15 mouse cellular contexts compared by ENCODE assay signal in genomic region chr10:25000231-25001222, GRCm38 (mm10).
DNase-seq lines count a peak whose midpoint lies in the region; ATAC-seq lines count a peak whose summit lies in the region.
"Had no signal": no experiment of that assay in that cellular context is flagged by ENCODE, and none has a peak within 500 bp of the region (broad histone marks: within the 10 kb centered on the region; RNA-seq: fewer than 3 reads in every experiment).

No protein-coding gene starts in this region.

- no peak overlapping the region for H3K4me3 ChIP-seq in neural tube, embryonic 15.5 days (replicated peaks)
- no peak overlapping the region for H3K4me3 ChIP-seq in forebrain, embryonic 11.5 days (ENCODE audit: low read depth, low read length)
- no peak overlapping the region for H3K4me3 ChIP-seq in midbrain, embryonic 15.5 days
- H3K4me3 ChIP-seq: heart, embryonic 13.5 days; neural tube, embryonic 13.5 days had no signal

- H3K4me1 ChIP-seq in neural tube, embryonic 15.5 days = no peaks in the 10 kb centered on the region
- H3K4me1 ChIP-seq in forebrain, embryonic 11.5 days (replicated peaks; ENCODE audit: control insufficient read depth, insufficient read depth, low read length) = no peaks in the 10 kb centered on the region
- no peaks in the 10 kb centered on the region for H3K4me1 ChIP-seq in midbrain, embryonic 15.5 days
- H3K4me1 ChIP-seq: heart, embryonic 13.5 days; neural tube, embryonic 13.5 days had no signal

- ATAC-seq in frontal cortex, adult (ENCODE audit: low TSS enrichment) = peak; percentile 64
- ATAC-seq in neural tube, embryonic 15.5 days (ENCODE audit: low FRiP score) = 0 out of 2 replicates have a peak, but pooled peaks have one; percentile 35
- peak; percentile 53; the same call in 1 of the 2 replicates for ATAC-seq in forebrain, embryonic 11.5 days (replicated peaks; ENCODE audit: low FRiP score)
- ATAC-seq in midbrain, embryonic 15.5 days (replicated peaks) = peak; percentile 49; the same call in 1 of the 2 replicates

- H3K27me3 ChIP-seq in neural tube, embryonic 15.5 days (replicated peaks) = no peaks in the 10 kb centered on the region
- H3K27me3 ChIP-seq in forebrain, embryonic 11.5 days (ENCODE audit: control insufficient read depth, insufficient read depth, low read length) = no peaks in the 10 kb centered on the region
- no peaks in the 10 kb centered on the region for H3K27me3 ChIP-seq in midbrain, embryonic 15.5 days (replicated peaks)
- H3K27me3 ChIP-seq: heart, embryonic 13.5 days; neural tube, embryonic 13.5 days had no signal

- H3K36me3 ChIP-seq in neural tube, embryonic 15.5 days = no peaks in the 10 kb centered on the region
- no peaks in the 10 kb centered on the region for H3K36me3 ChIP-seq in forebrain, embryonic 11.5 days (ENCODE audit: control insufficient read depth, insufficient read depth, low read length)
- H3K36me3 ChIP-seq in midbrain, embryonic 15.5 days (replicated peaks) = no peaks in the 10 kb centered on the region
- H3K36me3 ChIP-seq: heart, embryonic 13.5 days; neural tube, embryonic 13.5 days had no signal

- no peak overlapping the region for H3K4me2 ChIP-seq in neural tube, embryonic 15.5 days
- H3K4me2 ChIP-seq in forebrain, embryonic 11.5 days (ENCODE audit: low read depth, low read length, severe bottlenecking) = no peak overlapping the region
- H3K4me2 ChIP-seq in midbrain, embryonic 15.5 days = no peak overlapping the region
- H3K4me2 ChIP-seq: heart, embryonic 13.5 days; hindbrain, embryonic 14.5 days; neural tube, embryonic 13.5 days had no signal

- WGBS in neural tube, embryonic 15.5 days = 81% methylated on average over 20 of the region's 20 CpGs
- WGBS in forebrain, embryonic 11.5 days = 78% methylated on average over 20 of the region's 20 CpGs
- WGBS in midbrain, embryonic 15.5 days = 74% methylated on average over 20 of the region's 20 CpGs

- no peak for DNase-seq in frontal cortex, postnatal 14 days (ENCODE audit: low spot score in 2 of 2)
- DNase-seq in neural tube, embryonic 10.5 days (ENCODE audit: extremely low spot score, low spot score) = no peak
- DNase-seq in forebrain, embryonic 11.5 days (ENCODE audit: low spot score) = no peak
- DNase-seq in cerebellum, postnatal 4 days (ENCODE audit: low spot score in 2 of 2) = no peak
- DNase-seq in c-Kit-positive CD71-positive TER-119-positive erythroid progenitor cells, embryonic 14.5 days (ENCODE audit: low spot score) = no peak
- DNase-seq: adrenal gland, postnatal 14 days; gastrocnemius, postnatal 10 days; kidney, adult 8-10 months; thymus, postnatal 4 days had no signal

- H3K9me3 ChIP-seq in neural tube, embryonic 15.5 days (replicated peaks) = no peaks in the 10 kb centered on the region
- no peaks in the 10 kb centered on the region for H3K9me3 ChIP-seq in forebrain, embryonic 11.5 days (ENCODE audit: control insufficient read depth, low read length)
- no peaks in the 10 kb centered on the region for H3K9me3 ChIP-seq in midbrain, embryonic 15.5 days
- H3K9me3 ChIP-seq: heart, embryonic 13.5 days; neural tube, embryonic 13.5 days had no signal

- H3K27ac ChIP-seq in neural tube, embryonic 15.5 days (replicated peaks) = no peak overlapping the region
- no peak overlapping the region for H3K27ac ChIP-seq in forebrain, embryonic 11.5 days (ENCODE audit: low read depth, low read length)
- H3K27ac ChIP-seq in midbrain, embryonic 15.5 days = no peak overlapping the region
- H3K27ac ChIP-seq: heart, embryonic 13.5 days; hindbrain, embryonic 14.5 days; neural tube, embryonic 13.5 days had no signal

- no peak overlapping the region for H3K9ac ChIP-seq in neural tube, embryonic 15.5 days (replicated peaks)
- H3K9ac ChIP-seq in forebrain, embryonic 11.5 days (ENCODE audit: low read length) = no peak overlapping the region
- no peak overlapping the region for H3K9ac ChIP-seq in midbrain, embryonic 15.5 days
- H3K9ac ChIP-seq: heart, embryonic 13.5 days; hindbrain, embryonic 14.5 days; neural tube, embryonic 13.5 days had no signal
